Mouse (Mus musculus) CH12.LX (cell line): ENCODE data around the gene Trex1. TPM values are rescaled to one million over a fixed set of nuclear protein-coding genes. Genes with fewer than 3 reads are reported as not detected.

Experiments used
- DNase-seq: peaks from one replicate; pipeline ENCODE4 v3.0.0-alpha.2; 2013; ENCODE audit errors: extremely low read depth
- H3K27ac ChIP-seq: 2 replicates; pipeline ENCODE4 v1.5.1; 2012; ENCODE audit warnings: low read depth, mild to moderate bottlenecking, control low read depth, moderate library complexity; ENCODE audit not compliant: insufficient read depth
- H3K27me3 ChIP-seq: replicated peaks from 2 replicates; pipeline ENCODE3; 2012; ENCODE audit warnings: inconsistent platforms
- H3K36me3 ChIP-seq, 2 experiments: replicated peaks in 1 of 2; 2 replicates each; pipeline versions ENCODE3 to v1.6.1; 2012; ENCODE audit warnings: inconsistent platforms in 1 of 2, low read length in 1 of 2, mild to moderate bottlenecking in 1 of 2, mixed read lengths in 1 of 2, moderate library complexity in 1 of 2; ENCODE audit not compliant: control insufficient read depth in 1 of 2, insufficient read depth in 1 of 2
- H3K4me1 ChIP-seq, 2 experiments: 2 replicates each; pipeline ENCODE4 v1.6.1; 2012; ENCODE audit warnings: inconsistent platforms in 1 of 2, moderate library complexity in 1 of 2; ENCODE audit not compliant: insufficient read depth in 2 of 2, control insufficient read depth in 1 of 2
- H3K4me2 ChIP-seq: 2 replicates; pipeline ENCODE4 v1.6.1; 2012; ENCODE audit warnings: low read depth, mild to moderate bottlenecking, control low read depth; ENCODE audit not compliant: poor library complexity, insufficient read depth, severe bottlenecking
- H3K4me3 ChIP-seq, 3 experiments: fragments of 150-350 bp in 1 of 3; sonication (generic) in 1 of 3; replicated peaks in 1 of 3; 2 replicates each; pipeline versions ENCODE3 to v1.5.1; 2011 to 2012; ENCODE audit warnings: low read depth in 2 of 3, low read length in 2 of 3, mild to moderate bottlenecking in 2 of 3, moderate library complexity in 2 of 3, control low read depth in 1 of 3, improper control_type of control experiment in 1 of 3, inconsistent platforms in 1 of 3, mixed read lengths in 1 of 3; ENCODE audit not compliant: poor library complexity in 1 of 3
- H3K79me2 ChIP-seq: replicated peaks from 2 replicates; pipeline ENCODE4 v1.6.1; 2012; ENCODE audit warnings: mild to moderate bottlenecking, moderate library complexity; ENCODE audit not compliant: control insufficient read depth, poor library complexity, insufficient read depth, severe bottlenecking; ENCODE audit errors: extremely low read depth
- H3K9ac ChIP-seq: 2 replicates; pipeline ENCODE4 v1.6.1; 2012; ENCODE audit warnings: low read depth, mild to moderate bottlenecking, control low read depth, moderate library complexity; ENCODE audit not compliant: insufficient read depth
- H3K9me3 ChIP-seq: replicated peaks from 2 replicates; pipeline ENCODE3; 2012; ENCODE audit warnings: low read length, inconsistent platforms, mixed read lengths
- BHLHE40 ChIP-seq: IDR thresholded peaks from 2 replicates; pipeline ENCODE4 v1.6.1; 2011; ENCODE audit warnings: mild to moderate bottlenecking, low read depth, low read length, improper control_type of control experiment
- CHD1 ChIP-seq: IDR thresholded peaks from 2 replicates; pipeline ENCODE4 v1.6.1; 2012; ENCODE audit warnings: low read depth, low read length, improper control_type of control experiment, inconsistent platforms
- CTCF ChIP-seq, 2 experiments: IDR thresholded peaks in 1 of 2; conservative IDR thresholded peaks in 1 of 2; 2 replicates each; pipeline ENCODE4 v1.5.1; 2011 to 2012; ENCODE audit warnings: low read depth in 2 of 2, low read length in 2 of 2, improper control_type of control experiment in 1 of 2, inconsistent platforms in 1 of 2, mild to moderate bottlenecking in 1 of 2, moderate library complexity in 1 of 2
- ELF1 ChIP-seq: IDR thresholded peaks from 2 replicates; pipeline ENCODE4 v1.6.1; 2014; ENCODE audit warnings: low read depth, mild to moderate bottlenecking, inconsistent platforms, low read length, improper control_type of control experiment
- ETS1 ChIP-seq: conservative IDR thresholded peaks from 2 replicates; pipeline ENCODE4 v1.6.1; 2012; ENCODE audit warnings: low read depth, mild to moderate bottlenecking, inconsistent platforms, low read length, improper control_type of control experiment, moderate library complexity
- GABPA ChIP-seq: IDR thresholded peaks from 2 replicates; pipeline ENCODE4 v1.6.1; 2012; ENCODE audit warnings: low read depth, low read length, improper control_type of control experiment, inconsistent platforms; ENCODE audit not compliant: insufficient replicate concordance
- HCFC1 ChIP-seq: IDR thresholded peaks from 2 replicates; pipeline ENCODE4 v1.6.1; 2012; ENCODE audit warnings: low read depth, mild to moderate bottlenecking, inconsistent platforms, low read length, improper control_type of control experiment
- IRF4 ChIP-seq: IDR thresholded peaks from 2 replicates; pipeline ENCODE4 v1.6.1; 2014; ENCODE audit warnings: low read depth, mild to moderate bottlenecking, inconsistent platforms, low read length, improper control_type of control experiment
- JUN ChIP-seq: IDR thresholded peaks from 2 replicates; pipeline ENCODE4 v1.6.1; 2011; ENCODE audit warnings: low read depth, mild to moderate bottlenecking, low read length, improper control_type of control experiment, moderate library complexity; ENCODE audit not compliant: insufficient read depth
- KAT2A ChIP-seq: IDR thresholded peaks from 2 replicates; pipeline ENCODE4 v1.6.1; 2012; ENCODE audit warnings: low read length, improper control_type of control experiment, inconsistent platforms; ENCODE audit not compliant: insufficient replicate concordance
- MAFK ChIP-seq: IDR thresholded peaks from 2 replicates; pipeline ENCODE4 v1.6.1; 2011; ENCODE audit warnings: low read length, improper control_type of control experiment; ENCODE audit not compliant: insufficient replicate concordance
- MAX ChIP-seq: IDR thresholded peaks from 2 replicates; pipeline ENCODE4 v1.6.1; 2011; ENCODE audit warnings: low read length, improper control_type of control experiment
- MAZ ChIP-seq: IDR thresholded peaks from 2 replicates; pipeline ENCODE4 v1.6.1; 2012; ENCODE audit warnings: low read depth, mild to moderate bottlenecking, inconsistent platforms, low read length, improper control_type of control experiment, moderate library complexity
- MYC ChIP-seq: IDR thresholded peaks from 2 replicates; pipeline ENCODE4 v1.6.1; 2011; ENCODE audit warnings: low read depth, mild to moderate bottlenecking, improper control_type of control experiment, low read length
- POLR2A ChIP-seq: IDR thresholded peaks from 2 replicates; pipeline ENCODE4 v1.6.1; 2011; ENCODE audit warnings: low read depth, mild to moderate bottlenecking, improper control_type of control experiment, low read length
- POLR2AphosphoS2 ChIP-seq: IDR thresholded peaks from 2 replicates; pipeline ENCODE4 v1.6.1; 2011; ENCODE audit warnings: low read depth, low read length, improper control_type of control experiment
- RAD21 ChIP-seq: IDR thresholded peaks from 2 replicates; pipeline ENCODE4 v1.6.1; 2011; ENCODE audit warnings: low read depth, mild to moderate bottlenecking, low read length, improper control_type of control experiment, moderate library complexity
- TBP ChIP-seq: conservative IDR thresholded peaks from 2 replicates; pipeline ENCODE4 v1.6.1; 2011; ENCODE audit warnings: low read depth, low read length, improper control_type of control experiment
- TCF12 ChIP-seq: IDR thresholded peaks from 2 replicates; pipeline ENCODE4 v1.6.1; 2014; ENCODE audit warnings: low read depth, mild to moderate bottlenecking, inconsistent platforms, low read length, improper control_type of control experiment
- UBTF ChIP-seq: IDR thresholded peaks from 2 replicates; pipeline ENCODE4 v1.6.1; 2012; ENCODE audit warnings: low read depth, mild to moderate bottlenecking, inconsistent platforms, low read length, improper control_type of control experiment, moderate library complexity
- USF2 ChIP-seq: conservative IDR thresholded peaks from 2 replicates; pipeline ENCODE4 v1.6.1; 2011; ENCODE audit warnings: low read depth, low read length, improper control_type of control experiment
- ZC3H11A ChIP-seq: IDR thresholded peaks from 2 replicates; pipeline ENCODE4 v1.6.1; 2012; ENCODE audit warnings: low read depth, mild to moderate bottlenecking, inconsistent platforms, low read length, improper control_type of control experiment
- ZNF384 ChIP-seq: IDR thresholded peaks from 2 replicates; pipeline ENCODE4 v1.6.1; 2012; ENCODE audit warnings: low read depth, low read length, improper control_type of control experiment, inconsistent platforms
- dilution Hi-C: fragments of 300-500 bp; cut with MboI; formaldehyde crosslinking; loops from 2 replicates; pipeline ENCODE4 v1.14.3; 2020; ENCODE audit warnings: low sequenced_read_pairs; ENCODE audit not compliant: extremely low pct_unique_long_range_greater_than_20kb, extremely low pct_ligation_motif_present
- in situ Hi-C: fragments of 300-500 bp; cut with MboI; formaldehyde crosslinking; loops from 3 replicates; pipeline ENCODE4 v1.14.3; 2019; ENCODE audit warnings: low sequenced_read_pairs, low pct_ligation_motif_present, low pct_unique_long_range_greater_than_20kb, mixed read lengths
- polyA plus RNA-seq: library from polyadenylated mRNA; unstranded; fragments of >175 nt; gene quantifications from 2 replicates; pipeline ENCODE4 v1.2.1, GENCODE M21; 2012; ENCODE audit warnings: low read depth; ENCODE audit not compliant: insufficient read length
- total RNA-seq, 2 experiments: library from RNA; depleted of rRNA; stranded (reverse); fragments of 300-350 nt in 1 of 2; fragments of >200 nt in 1 of 2; gene quantifications; 2 replicates each; pipeline ENCODE4 v1.2.3; 2012 to 2014

Gene Trex1
- total and polyA plus RNA-seq, 3 experiments, result 20.8 to 22.9 (median 21.1) TPM

- peak overlapping the region; percentile 69 for H3K4me2 ChIP-seq
- in situ Hi-C loops, result no loop called here
- peak overlapping the region; percentile 46; the same call in 1 of the 2 replicates for H3K9ac ChIP-seq
- no peaks in the 10 kb centered on the region for H3K9me3 ChIP-seq
- peaks cover 0 to 14% of the 10 kb centered on the region in 2 experiments for H3K36me3 ChIP-seq
- H3K4me3 ChIP-seq, result peak overlapping the region; percentile 63 to 77 (median 69)
- H3K27me3 ChIP-seq, result no peaks in the 10 kb centered on the region
- H3K27ac ChIP-seq, result no peak overlapping the region
- no peak for TF ChIP-seq RAD21
- TF ChIP-seq JUN, result no peak
- no peak for TF ChIP-seq KAT2A
- TF ChIP-seq GABPA, result no peak
- no peak for TF ChIP-seq ZNF384
- TF ChIP-seq MAFK, result no peak
- TF ChIP-seq MAX, result no peak
- TF ChIP-seq TBP, result no peak
- no peak for TF ChIP-seq ELF1
- TF ChIP-seq USF2, result no peak
- TF ChIP-seq POLR2A, result no peak
- TF ChIP-seq IRF4, result no peak
- TF ChIP-seq MYC, result no peak
- no peak for TF ChIP-seq POLR2AphosphoS2
- no peak for TF ChIP-seq BHLHE40
- no peak for TF ChIP-seq CTCF (conservative IDR thresholded peaks at IDR 0.05 in 1 of 2, IDR thresholded peaks at IDR 0.05 in 1 of 2; ENCODE audit: low read depth in 2 of 2, low read length in 2 of 2)
- TF ChIP-seq HCFC1, result no peak
- H3K4me1 ChIP-seq, result peaks cover 16 to 21% of the 10 kb centered on the region in 2 experiments
- DNase-seq, result no peak
- H3K79me2 ChIP-seq, result no peaks in the 10 kb centered on the region
- dilution Hi-C loops, result no loop called here
Observed at GRCm38 (mm10) chr9:109038901-109039364, 20.6 kb downstream of the Trex1 start.

GRCm38 (mm10) chr9:109038086-109038895, 21.2 kb downstream of the Trex1 start, which contains the start of gene Shisa5:
Shisa5 (plus strand) TSS chr9:109038565.
- Histone ChIP-seq H3K36me3 (peaks cover 0 to 14% of the 10 kb centered on the region in 2 experiments), H3K27me3 (no peaks in the 10 kb centered on the region)
- dilution Hi-C loops, result no loop called here
- 0 out of 2 replicates have a peak, but pooled peaks have one; percentile 19 for TF ChIP-seq KAT2A
- peak; percentile 99 for TF ChIP-seq MAZ
- no peak for TF ChIP-seq ZC3H11A
- TF ChIP-seq ELF1, result peak; percentile 53; the same call in 1 of the 2 replicates
- TF ChIP-seq UBTF, result no peak
- no peak for TF ChIP-seq CHD1
- TF ChIP-seq POLR2AphosphoS2, result no peak
- peak; percentile 55 for TF ChIP-seq POLR2A
- peak; percentile 5; the same call in 1 of the 2 replicates for TF ChIP-seq TCF12
- no peak for TF ChIP-seq ETS1
- TF ChIP-seq, all 38 proteins: peak for 5
- DNase-seq, result no peak
- peak within 1 kb of the TSS; percentile 63 to 77 (median 69) for H3K4me3 ChIP-seq
- in situ Hi-C loops, result no loop called here
- no peaks in the 10 kb centered on the region for H3K9me3 ChIP-seq
- peak within 1 kb of the TSS; percentile 46 for H3K9ac ChIP-seq
- no peaks in the 10 kb centered on the region for H3K79me2 ChIP-seq
- peaks cover 16 to 21% of the 10 kb centered on the region in 2 experiments for H3K4me1 ChIP-seq
- H3K4me2 ChIP-seq, result peak within 1 kb of the TSS; percentile 69
- no peak within 1 kb of the TSS for H3K27ac ChIP-seq
